Mouse (Mus musculus) limb, embryonic 10.5 days (tissue): Measurements from ENCODE around the gene Cep126. TPM values are rescaled to one million over a fixed set of nuclear protein-coding genes. Genes with fewer than 3 reads are reported as not detected.

Source experiments
- DNase-seq: peaks from one replicate; pipeline ENCODE4 v3.0.0-alpha.2; 2017; ENCODE audit warnings: low spot score
- H3K27ac ChIP-seq: fragments of 300-500 bp; sonication (generic); 2 replicates; pipeline ENCODE4 v1.5.1; 2016; ENCODE audit warnings: mild to moderate bottlenecking
- H3K27me3 ChIP-seq: fragments of 300-500 bp; sonication (generic); 2 replicates; pipeline ENCODE4 v1.6.1; 2016; ENCODE audit warnings: low read depth, mild to moderate bottlenecking; ENCODE audit not compliant: poor library complexity, severe bottlenecking
- H3K36me3 ChIP-seq: fragments of 300-500 bp; sonication (generic); 2 replicates; pipeline ENCODE4 v1.6.1; 2016; ENCODE audit warnings: mild to moderate bottlenecking, moderate library complexity
- H3K4me1 ChIP-seq: fragments of 300-500 bp; sonication (generic); 2 replicates; pipeline ENCODE4 v1.6.1; 2016
- H3K4me3 ChIP-seq: fragments of 300-500 bp; sonication (generic); 2 replicates; pipeline ENCODE4 v1.5.1; 2016; ENCODE audit warnings: mild to moderate bottlenecking, moderate library complexity
- H3K9me3 ChIP-seq: fragments of 300-500 bp; sonication (generic); replicated peaks from 2 replicates; pipeline ENCODE4 v1.6.1; 2016; ENCODE audit warnings: mild to moderate bottlenecking
- WGBS: fragments of 180-500 bp; shearing (Covaris S2); methylation state at CpG from one replicate; pipeline ENCODE4 v1.1.7; 2016; 5-methylcytosine and 5-hydroxymethylcytosine counted together
- polyA plus RNA-seq: library from polyadenylated mRNA; unstranded; fragments of >200 nt; fragmentation: Nextera tagmentation; extraction: Ambion mirVana; gene quantifications from 2 replicates; pipeline ENCODE4 v1.2.1, GENCODE M21; 2016

The Cep126 gene
- polyA plus RNA-seq, 1 experiment from 2014 or later, result 2.7 TPM

DNA sequence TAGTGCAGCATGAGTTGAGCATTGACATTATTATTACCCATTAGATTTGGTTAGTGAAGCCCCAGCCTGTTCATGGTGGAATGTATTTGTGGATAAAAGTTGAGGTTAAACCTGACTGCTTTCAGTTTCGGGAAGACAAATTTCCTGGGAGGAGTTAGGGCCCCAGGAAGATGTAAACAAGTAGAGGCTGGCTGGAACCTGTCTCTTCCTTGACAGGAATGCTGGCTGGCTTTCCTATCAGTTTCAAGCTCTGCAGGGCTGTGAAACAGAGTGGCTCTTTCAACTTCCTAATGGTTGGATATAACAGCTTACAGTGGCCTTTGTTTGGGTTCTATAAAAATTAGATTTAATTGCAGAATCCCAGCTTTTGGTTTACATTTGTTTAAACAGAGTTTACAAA is 79.3 kb downstream of the Cep126 start:
- Histone ChIP-seq H3K27ac (no peak overlapping the region), H3K9me3 (no peaks in the 10 kb centered on the region), H3K36me3 (no peaks in the 10 kb centered on the region), H3K27me3 (no peaks in the 10 kb centered on the region), H3K4me3 (no peak overlapping the region), H3K4me1 (no peaks in the 10 kb centered on the region)
- DNase-seq, result no peak
- WGBS, result 21% methylated on average over 1 of the region's 1 CpGs

- H3K9me3 ChIP-seq, result no peaks in the 10 kb centered on the region
- H3K36me3 ChIP-seq, result no peaks in the 10 kb centered on the region
- DNase-seq, result no peak
- H3K4me1 ChIP-seq, result peaks cover 14% of the 10 kb centered on the region
- H3K4me3 ChIP-seq, result peak overlapping the region; percentile 69
- H3K27ac ChIP-seq, result peak overlapping the region; percentile 85
- WGBS, result 17% methylated on average over 5 of the region's 5 CpGs
- no peaks in the 10 kb centered on the region for H3K27me3 ChIP-seq
Measured at GRCm38 (mm10) chr9:8043044-8043387, 91.1 kb downstream of the Cep126 start.

GRCm38 (mm10) chr9:8042338-8043043 is 91.6 kb downstream of the Cep126 start, which contains the start of gene Cfap300:
Gene Cfap300, minus strand, starts transcription at chr9:8042823.
- peak within 1 kb of the TSS; percentile 85 for H3K27ac ChIP-seq
- no peaks in the 10 kb centered on the region for H3K27me3 ChIP-seq
- H3K36me3 ChIP-seq, result no peaks in the 10 kb centered on the region
- DNase-seq, result peak; percentile 97
- peak within 1 kb of the TSS; percentile 69 for H3K4me3 ChIP-seq
- under 1% methylated on average over 39 of the region's 39 CpGs for WGBS
- peaks cover 14% of the 10 kb centered on the region for H3K4me1 ChIP-seq
- no peaks in the 10 kb centered on the region for H3K9me3 ChIP-seq

GRCm38 (mm10) chr9:8035546-8035945 is 98.5 kb downstream of the Cep126 start:
- no peak for DNase-seq
- no peak overlapping the region for H3K27ac ChIP-seq
- no peak overlapping the region for H3K4me3 ChIP-seq
- 20% methylated on average over 7 of the region's 7 CpGs for WGBS
- no peaks in the 10 kb centered on the region for H3K27me3 ChIP-seq
- H3K9me3 ChIP-seq, result no peaks in the 10 kb centered on the region
- no peaks in the 10 kb centered on the region for H3K36me3 ChIP-seq
- peaks cover 8% of the 10 kb centered on the region for H3K4me1 ChIP-seq

DNA sequence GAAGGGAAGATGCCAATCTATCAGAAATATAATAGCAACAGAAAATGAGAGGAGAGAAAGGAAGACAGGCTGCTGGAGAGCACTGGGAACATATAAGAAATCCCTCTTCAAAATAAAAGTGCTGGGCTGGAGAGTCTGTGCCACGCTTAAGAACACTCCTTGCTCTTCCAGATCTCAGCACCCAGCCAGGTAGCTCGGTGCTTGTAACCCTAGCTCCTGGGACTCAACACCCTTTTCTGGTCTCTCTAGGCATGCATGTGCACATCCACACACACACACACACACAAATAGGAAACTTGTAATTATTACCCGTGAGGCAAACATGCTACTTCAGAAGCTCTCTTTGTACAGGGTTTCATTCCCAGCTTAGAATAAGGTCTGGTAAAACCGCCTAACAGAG is 99.0 kb downstream of the Cep126 start:
- DNase-seq, result no peak
- Histone ChIP-seq H3K36me3 (no peaks in the 10 kb centered on the region), H3K4me3 (no peak overlapping the region), H3K27ac (no peak overlapping the region), H3K27me3 (no peaks in the 10 kb centered on the region), H3K4me1 (peaks cover 8% of the 10 kb centered on the region), H3K9me3 (no peaks in the 10 kb centered on the region)
- WGBS, result 53% methylated on average over 4 of the region's 4 CpGs

DNA sequence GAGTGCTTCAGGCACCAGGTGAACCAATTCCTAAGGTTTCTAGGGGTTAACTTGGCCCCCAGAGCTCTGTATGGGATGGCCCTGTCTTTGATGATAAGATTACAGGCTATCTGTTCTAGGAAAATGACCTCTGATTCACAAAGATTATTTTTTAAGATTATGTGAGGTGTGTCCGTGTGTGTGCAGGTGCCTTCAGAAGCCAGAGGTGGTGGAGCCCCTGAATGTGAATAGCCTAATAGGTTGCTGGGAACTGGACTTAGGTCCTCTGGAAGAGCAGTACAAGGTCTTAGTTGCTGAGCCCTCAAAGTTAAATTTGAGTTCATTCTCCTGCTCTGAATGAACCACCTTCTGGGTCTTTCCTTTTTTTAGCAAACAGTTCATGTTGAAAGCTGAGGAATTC is 100.0 kb downstream of the Cep126 start:
- Histone ChIP-seq H3K27me3 (no peaks in the 10 kb centered on the region), H3K4me1 (peaks cover 8% of the 10 kb centered on the region), H3K9me3 (no peaks in the 10 kb centered on the region), H3K36me3 (no peaks in the 10 kb centered on the region), H3K27ac (no peak overlapping the region), H3K4me3 (no peak overlapping the region)
- 71% methylated on average over 1 of the region's 1 CpGs for WGBS
- no peak for DNase-seq

DNA sequence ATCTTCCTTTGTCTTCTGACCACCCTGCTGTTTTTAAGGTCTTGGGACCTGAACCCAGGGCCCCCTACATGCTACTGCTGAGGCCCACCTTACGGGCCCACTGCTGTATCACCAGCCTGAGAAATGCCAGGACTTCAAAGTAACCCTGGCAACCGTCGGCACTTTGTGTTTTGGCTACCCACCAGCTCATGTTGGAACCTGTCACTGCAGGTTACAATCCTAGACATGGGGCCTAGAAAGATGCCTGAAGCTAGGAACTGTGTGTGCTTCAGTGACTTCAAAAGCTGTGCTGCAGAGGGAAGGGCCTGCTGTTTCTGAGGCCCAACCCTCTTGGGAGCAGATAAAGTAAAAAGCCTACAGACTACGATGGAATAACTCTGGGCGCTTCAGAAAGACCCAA is 101.2 kb downstream of the Cep126 start:
- WGBS, result 73% methylated on average over 5 of the region's 5 CpGs
- H3K4me1 ChIP-seq, result peaks cover 8% of the 10 kb centered on the region

More for the DNA sequence above, 101.2 kb downstream of the Cep126 start:
- no peak overlapping the region for H3K4me3 ChIP-seq
- H3K27me3 ChIP-seq, result no peaks in the 10 kb centered on the region
- H3K36me3 ChIP-seq, result no peaks in the 10 kb centered on the region
- DNase-seq, result no peak
- H3K27ac ChIP-seq, result no peak overlapping the region
- no peaks in the 10 kb centered on the region for H3K9me3 ChIP-seq

Other genes starting within 250 kb of the Cep126 start
- gene Yap1, start 129.7 kb downstream of the Cep126 start, polyA plus RNA-seq, result 49.6 and 55.6 TPM in 2 replicates
- 15.2 and 18.1 TPM in 2 replicates for gene Cfap300, start 91.5 kb downstream of the Cep126 start, polyA plus RNA-seq